1 mouse cellular context compared by ENCODE assay signal in the genomic region with DNA sequence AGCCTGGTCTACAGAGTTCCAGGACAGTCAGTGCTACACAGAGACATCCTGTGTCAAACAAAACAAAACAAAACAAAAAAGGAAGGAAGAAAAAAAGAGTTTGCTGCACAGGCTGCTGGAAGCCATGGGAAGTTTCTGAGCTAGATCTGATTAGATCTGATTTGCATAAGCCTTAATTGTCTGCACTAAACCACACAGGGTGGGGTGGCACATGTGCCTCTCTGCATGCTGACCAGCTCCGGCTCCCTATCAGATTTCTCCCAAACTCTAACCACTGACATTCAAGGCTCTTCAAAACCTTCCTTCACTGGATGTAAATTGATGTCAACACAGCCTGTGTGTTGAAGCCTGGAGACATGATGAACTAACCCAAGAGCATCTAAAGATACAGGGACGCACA.
TF ChIP-seq lines count a peak whose summit lies in the region.

No protein-coding gene starts in this region.

TF ChIP-seq in MEL, 35 proteins besides CTCF, POLR2A, EP300 and RAD21 (continued from another document):
- 0 out of 2 replicates have a peak, but pooled peaks have one; percentile 26 for TF ChIP-seq MYC (IDR thresholded peaks at IDR 0.05; ENCODE audit: low read depth, low read length)
- no peak for TF ChIP-seq CHD1 (IDR thresholded peaks at IDR 0.05; ENCODE audit: low read depth, low read length)
- TF ChIP-seq RCOR1 (IDR thresholded peaks at IDR 0.05; ENCODE audit: low read depth, low read length): no peak
- TF ChIP-seq ELF1 (IDR thresholded peaks at IDR 0.05; ENCODE audit: low read depth, low read length): no peak
- no peak for TF ChIP-seq MAFK (IDR thresholded peaks at IDR 0.05; ENCODE audit: borderline replicate concordance, low read depth, low read length)
- no peak for TF ChIP-seq HCFC1 (IDR thresholded peaks at IDR 0.05; ENCODE audit: low read depth, low read length)
- peak; percentile 36; the same call in 1 of the 2 replicates for TF ChIP-seq USF1 (IDR thresholded peaks at IDR 0.05; ENCODE audit: low read depth, low read length)
- TF ChIP-seq MXI1 (IDR thresholded peaks at IDR 0.05; ENCODE audit: low read depth, low read length): peak; percentile 56; the same call in 1 of the 2 replicates
- TF ChIP-seq SIN3A (IDR thresholded peaks at IDR 0.05; ENCODE audit: low read length): peak; percentile 46; the same call in 1 of the 2 replicates
- TF ChIP-seq POLR2AphosphoS2 (IDR thresholded peaks at IDR 0.05; ENCODE audit: low read length): no peak
- peak; percentile 35; the same call in 1 of the 2 replicates for TF ChIP-seq GATA1 (IDR thresholded peaks at IDR 0.05; ENCODE audit: low read depth, low read length)
- no peak for TF ChIP-seq ZKSCAN1 (IDR thresholded peaks at IDR 0.05; ENCODE audit: low read depth, low read length)
- TF ChIP-seq CHD2 (IDR thresholded peaks at IDR 0.05; ENCODE audit: low read length): no peak
- no peak for TF ChIP-seq ZNF384 (IDR thresholded peaks at IDR 0.05; ENCODE audit: low read depth, low read length)
- TF ChIP-seq GABPA (IDR thresholded peaks at IDR 0.05; ENCODE audit: low read depth, low read length): no peak
- no peak for TF ChIP-seq TBP (IDR thresholded peaks at IDR 0.05; ENCODE audit: low read depth, low read length)
- TF ChIP-seq MEF2A (IDR thresholded peaks at IDR 0.05; ENCODE audit: extremely low read depth, insufficient replicate concordance, low read depth, low read length, poor library complexity, severe bottlenecking): no peak
